Mouse (Mus musculus) neutrophil, adult 83 days (primary cell): Measurements from ENCODE around the gene Larp1. TPM values are rescaled to one million over a fixed set of nuclear protein-coding genes. Genes with fewer than 3 reads are reported as not detected.

Experiments used
- total RNA-seq, 2 experiments: library from RNA; stranded (reverse); gene quantifications; one replicate each; pipeline ENCODE4 v1.2.4; 2023

Gene Larp1
- 10 to 100 TPM; 54.5 to 56.5 TPM for total RNA-seq

GRCm38 (mm10) chr11:58009051-58009515, at the start of gene Larp1:
TSS of gene Larp1 (plus strand) at chr11:58009064.

GRCm38 (mm10) chr11:58093021-58093528, 84.2 kb downstream of the Larp1 start, which contains the start of gene Gm12248:
TSS of gene Gm12248 (minus strand) at chr11:58093134.

GRCm38 (mm10) chr11:58103697-58104306, 94.9 kb downstream of the Larp1 start, which contains the start of gene Cnot8:
TSS of gene Cnot8 (plus strand) at chr11:58104153.

Other genes starting within 250 kb of the Larp1 start
- gene Sap30l, start 207.4 kb upstream of the Larp1 start, total RNA-seq, result 10 to 100 TPM; 23.9 to 28.2 TPM
- not detected for gene Hand1, start 176.2 kb upstream of the Larp1 start, total RNA-seq
- gene Gm12248, start 84.1 kb downstream of the Larp1 start, total RNA-seq, result not detected
- 10 to 100 TPM; 40.3 to 41.4 TPM for gene Cnot8, start 95.1 kb downstream of the Larp1 start, total RNA-seq
- 1 to 10 TPM; 7.8 to 8.0 TPM for gene Gemin5, start 159.5 kb downstream of the Larp1 start, total RNA-seq
- 10 to 100 TPM; 17.3 to 24.7 TPM for gene Mrpl22, start 162.6 kb downstream of the Larp1 start, total RNA-seq
- gene Igtp, start 190.5 kb downstream of the Larp1 start, total RNA-seq, result 10 to 100 TPM in 1 of 2 experiments, 1 to 10 TPM in 1; 8.1 to 11.0 TPM
- 10 to 100 TPM in 1 of 2 experiments, 1 to 10 TPM in 1; 7.8 to 10.1 TPM for gene Irgm2, start 190.6 kb downstream of the Larp1 start, total RNA-seq